Mouse (Mus musculus) lung, embryonic 15.5 days (tissue): Measurements from ENCODE around the gene Amot. TPM values are rescaled to one million over a fixed set of nuclear protein-coding genes. Genes with fewer than 3 reads are reported as not detected.
A peak's percentile ranks its signal among the peaks of the same experiment; 100 is the strongest.

Source experiments
- ATAC-seq: fragments of 200-750 bp; cut with Nextera tagmentation; 2 replicates; pipeline ENCODE4 v1.8.0; 2017; ENCODE audit warnings: moderate number of reproducible peaks, borderline replicate concordance; ENCODE audit not compliant: low FRiP score, low TSS enrichment; ENCODE audit errors: extremely low read depth
- H3K27ac ChIP-seq: fragments of 300-500 bp; sonication (generic); 2 replicates; pipeline ENCODE4 v1.5.1; 2015; ENCODE audit warnings: moderate library complexity, mild to moderate bottlenecking, inconsistent platforms
- H3K27me3 ChIP-seq: fragments of 300-500 bp; sonication (generic); 2 replicates; pipeline ENCODE4 v1.6.1; 2015; ENCODE audit warnings: inconsistent platforms
- H3K36me3 ChIP-seq: fragments of 300-500 bp; sonication (generic); 2 replicates; pipeline ENCODE4 v1.6.1; 2015; ENCODE audit warnings: inconsistent platforms
- H3K4me1 ChIP-seq: fragments of 300-500 bp; sonication (generic); 2 replicates; pipeline ENCODE4 v1.6.1; 2015; ENCODE audit warnings: inconsistent platforms
- H3K4me2 ChIP-seq: fragments of 300-500 bp; sonication (generic); 2 replicates; pipeline ENCODE4 v1.6.1; 2015; ENCODE audit warnings: inconsistent platforms, mild to moderate bottlenecking, moderate library complexity
- H3K4me3 ChIP-seq: fragments of 300-500 bp; sonication (generic); 2 replicates; pipeline ENCODE4 v1.5.1; 2015; ENCODE audit warnings: mild to moderate bottlenecking, inconsistent platforms
- H3K9ac ChIP-seq: fragments of 300-500 bp; sonication (generic); 2 replicates; pipeline ENCODE4 v1.6.1; 2015; ENCODE audit warnings: inconsistent platforms
- H3K9me3 ChIP-seq: fragments of 300-500 bp; sonication (generic); 2 replicates; pipeline ENCODE4 v1.6.1; 2016; ENCODE audit warnings: inconsistent platforms
- WGBS: fragments of 180-500 bp; shearing (Covaris S2); methylation state at CpG from one replicate; pipeline ENCODE4 v1.1.7; 2015; 5-methylcytosine and 5-hydroxymethylcytosine counted together
- polyA plus RNA-seq: library from polyadenylated mRNA; unstranded; fragments of >200 nt; fragmentation: Nextera tagmentation; extraction: Ambion mirVana; gene quantifications from 2 replicates; pipeline ENCODE4 v1.2.1, GENCODE M21; 2015

The Amot gene
- polyA plus RNA-seq = 9.0 and 9.6 TPM in 2 replicates

- H3K9me3 ChIP-seq = no peaks in the 10 kb centered on the region
- peak within 1 kb of the TSS; percentile 40 for H3K9ac ChIP-seq
- ATAC-seq = peak; percentile 97
- peak within 1 kb of the TSS; percentile 55 for H3K4me3 ChIP-seq
- H3K27me3 ChIP-seq = no peaks in the 10 kb centered on the region
- no peaks in the 10 kb centered on the region for H3K4me1 ChIP-seq
- WGBS = 16% methylated on average over 33 of the region's 34 CpGs
- no peaks in the 10 kb centered on the region for H3K36me3 ChIP-seq
- peak within 1 kb of the TSS; percentile 78 for H3K27ac ChIP-seq
- H3K4me2 ChIP-seq = peak within 1 kb of the TSS; percentile 66
Measured at GRCm38 (mm10) chrX:145504717-145505415, at the start of gene Amot. Amot (minus strand) TSS chrX:145505181.

- no peaks in the 10 kb centered on the region for H3K9me3 ChIP-seq
- WGBS = 69% methylated on average over 3 of the region's 3 CpGs
- ATAC-seq = no peak
- H3K9ac ChIP-seq = no peak overlapping the region
- no peaks in the 10 kb centered on the region for H3K36me3 ChIP-seq
- no peaks in the 10 kb centered on the region for H3K4me1 ChIP-seq
- H3K4me3 ChIP-seq = no peak overlapping the region
- no peaks in the 10 kb centered on the region for H3K27me3 ChIP-seq
- H3K4me2 ChIP-seq = no peak overlapping the region
- H3K27ac ChIP-seq = no peak overlapping the region
Measured at GRCm38 (mm10) chrX:145545060-145545459, 40.1 kb upstream of the Amot start.

- H3K27me3 ChIP-seq = no peaks in the 10 kb centered on the region
- no peaks in the 10 kb centered on the region for H3K4me1 ChIP-seq
- WGBS = 55% methylated on average over 4 of the region's 4 CpGs
- H3K27ac ChIP-seq = no peak overlapping the region
- no peak overlapping the region for H3K4me3 ChIP-seq
- ATAC-seq = no peak
- no peak overlapping the region for H3K4me2 ChIP-seq
- H3K9ac ChIP-seq = no peak overlapping the region
- H3K36me3 ChIP-seq = no peaks in the 10 kb centered on the region
- no peaks in the 10 kb centered on the region for H3K9me3 ChIP-seq
Measured at GRCm38 (mm10) chrX:145543602-145544490, 38.9 kb upstream of the Amot start.

GRCm38 (mm10) chrX:145541050-145541449, 36.1 kb upstream of the Amot start:
- H3K9ac ChIP-seq = no peak overlapping the region
- H3K27me3 ChIP-seq = no peaks in the 10 kb centered on the region
- H3K4me3 ChIP-seq = no peak overlapping the region
- H3K4me2 ChIP-seq = no peak overlapping the region
- H3K36me3 ChIP-seq = no peaks in the 10 kb centered on the region
- H3K27ac ChIP-seq = no peak overlapping the region
- no peaks in the 10 kb centered on the region for H3K4me1 ChIP-seq
- ATAC-seq = no peak
- H3K9me3 ChIP-seq = no peaks in the 10 kb centered on the region
- WGBS = 45% methylated on average over 1 of the region's 1 CpGs

- Histone ChIP-seq H3K9ac (no peak overlapping the region), H3K4me3 (no peak overlapping the region), H3K36me3 (no peaks in the 10 kb centered on the region), H3K27ac (no peak overlapping the region), H3K27me3 (no peaks in the 10 kb centered on the region), H3K4me1 (no peaks in the 10 kb centered on the region), H3K4me2 (no peak overlapping the region), H3K9me3 (no peaks in the 10 kb centered on the region)
- ATAC-seq = no peak
- WGBS = 72% methylated on average over 1 of the region's 1 CpGs
Measured at GRCm38 (mm10) chrX:145540321-145540720, 35.3 kb upstream of the Amot start.

- no peaks in the 10 kb centered on the region for H3K4me1 ChIP-seq
- H3K9me3 ChIP-seq = no peaks in the 10 kb centered on the region
- 41% methylated on average over 1 of the region's 1 CpGs for WGBS
- no peaks in the 10 kb centered on the region for H3K36me3 ChIP-seq
- no peak overlapping the region for H3K4me3 ChIP-seq
- no peak overlapping the region for H3K9ac ChIP-seq
- ATAC-seq = no peak
- H3K27me3 ChIP-seq = no peaks in the 10 kb centered on the region
- no peak overlapping the region for H3K4me2 ChIP-seq
- no peak overlapping the region for H3K27ac ChIP-seq
Measured at GRCm38 (mm10) chrX:145529602-145530001, 24.6 kb upstream of the Amot start.

GRCm38 (mm10) chrX:145516322-145517066, 11.5 kb upstream of the Amot start:
- Histone ChIP-seq H3K9me3 (no peaks in the 10 kb centered on the region), H3K4me1 (no peaks in the 10 kb centered on the region), H3K4me3 (no peak overlapping the region), H3K4me2 (no peak overlapping the region), H3K27me3 (no peaks in the 10 kb centered on the region), H3K27ac (no peak overlapping the region), H3K36me3 (no peaks in the 10 kb centered on the region), H3K9ac (no peak overlapping the region)
- WGBS = 45% methylated on average over 10 of the region's 10 CpGs
- ATAC-seq = no peak

- 38% methylated on average over 9 of the region's 9 CpGs for WGBS
- no peak overlapping the region for H3K4me2 ChIP-seq
- no peaks in the 10 kb centered on the region for H3K36me3 ChIP-seq
- ATAC-seq = no peak
- H3K27ac ChIP-seq = no peak overlapping the region
- H3K9me3 ChIP-seq = no peaks in the 10 kb centered on the region
- no peak overlapping the region for H3K9ac ChIP-seq
- H3K4me3 ChIP-seq = no peak overlapping the region
- no peaks in the 10 kb centered on the region for H3K4me1 ChIP-seq
- no peaks in the 10 kb centered on the region for H3K27me3 ChIP-seq
Measured at GRCm38 (mm10) chrX:145515498-145516158, 10.6 kb upstream of the Amot start.

- no peak for ATAC-seq
- Histone ChIP-seq H3K4me1 (no peaks in the 10 kb centered on the region), H3K9ac (no peak overlapping the region), H3K36me3 (no peaks in the 10 kb centered on the region), H3K27ac (no peak overlapping the region), H3K9me3 (no peaks in the 10 kb centered on the region), H3K27me3 (no peaks in the 10 kb centered on the region), H3K4me3 (no peak overlapping the region), H3K4me2 (no peak overlapping the region)
- 58% methylated on average over 3 of the region's 3 CpGs for WGBS
Measured at GRCm38 (mm10) chrX:145510675-145511074, 5.7 kb upstream of the Amot start.

GRCm38 (mm10) chrX:145505457-145506201, 648 bp upstream of the Amot start:
- no peaks in the 10 kb centered on the region for H3K9me3 ChIP-seq
- H3K9ac ChIP-seq = peak overlapping the region; percentile 24; the same call in 1 of the 2 replicates
- ATAC-seq = peak; percentile 94
- 11% methylated on average over 14 of the region's 14 CpGs for WGBS
- H3K4me2 ChIP-seq = peak overlapping the region; percentile 66
- H3K4me1 ChIP-seq = no peaks in the 10 kb centered on the region
- peak overlapping the region; percentile 78 for H3K27ac ChIP-seq
- H3K27me3 ChIP-seq = no peaks in the 10 kb centered on the region
- peak overlapping the region; percentile 55 for H3K4me3 ChIP-seq
- H3K36me3 ChIP-seq = no peaks in the 10 kb centered on the region
